ENCODE assay signal across 1 mouse cellular context in genomic region chr11:114819110-114819509, GRCm38 (mm10).
TF ChIP-seq lines count a peak whose summit lies in the region.

No protein-coding gene starts in this region.

TF ChIP-seq in ES-E14, 5 proteins besides CTCF, POLR2A, EP300 and RAD21:
- no peak for TF ChIP-seq MAFK (IDR thresholded peaks at IDR 0.05; ENCODE audit: insufficient read depth, low read depth, low read length)
- no peak for TF ChIP-seq ZNF384 (IDR thresholded peaks at IDR 0.05; ENCODE audit: low read depth, low read length)
- TF ChIP-seq CHD2 (IDR thresholded peaks at IDR 0.05; ENCODE audit: low read depth, low read length), result no peak
- TF ChIP-seq HCFC1 (IDR thresholded peaks at IDR 0.05; ENCODE audit: borderline replicate concordance, insufficient read depth, low read length), result no peak
- TF ChIP-seq ZC3H11A (IDR thresholded peaks at IDR 0.05; ENCODE audit: borderline replicate concordance, low read depth, low read length), result no peak
TF ChIP-seq in ES-E14: peak in this region for 0.
